Mouse (Mus musculus) ES-E14 (cell line): ENCODE results near the gene Phb. TPM values are rescaled to one million over a fixed set of nuclear protein-coding genes. Genes with fewer than 3 reads are reported as not detected.

ENCODE experiments used
- DNase-seq: peaks from one replicate; pipeline ENCODE4 v3.0.0-alpha.2; 2013; ENCODE audit warnings: low read depth, low spot score
- H3K27ac ChIP-seq: 2 replicates; pipeline ENCODE4 v1.5.1; 2012; ENCODE audit warnings: low read depth, mild to moderate bottlenecking, low read length, moderate library complexity, mixed read lengths; ENCODE audit not compliant: poor library complexity, insufficient read depth, severe bottlenecking
- H3K36me3 ChIP-seq: 2 replicates; pipeline ENCODE4 v1.6.1; 2012; ENCODE audit warnings: mild to moderate bottlenecking, low read length, moderate library complexity, mixed read lengths; ENCODE audit not compliant: control insufficient read depth, poor library complexity, insufficient read depth, severe bottlenecking
- H3K4me1 ChIP-seq, 2 experiments: fragments of 150-350 bp in 1 of 2; sonication (generic) in 1 of 2; 2 replicates each; pipeline ENCODE4 v1.6.1; 2012; ENCODE audit warnings: low read length in 2 of 2, mild to moderate bottlenecking in 1 of 2, mixed read lengths in 1 of 2; ENCODE audit not compliant: control insufficient read depth in 2 of 2, insufficient read depth in 2 of 2, poor library complexity in 1 of 2
- H3K4me3 ChIP-seq, 2 experiments: fragments of 150-350 bp in 1 of 2; sonication (generic) in 1 of 2; 2 replicates each; pipeline ENCODE4 v1.5.1; 2012; ENCODE audit warnings: low read length in 2 of 2, low read depth in 1 of 2, mild to moderate bottlenecking in 1 of 2, mixed read lengths in 1 of 2; ENCODE audit not compliant: insufficient read depth in 1 of 2, poor library complexity in 1 of 2, severe bottlenecking in 1 of 2
- H3K9ac ChIP-seq: 2 replicates; pipeline ENCODE4 v1.6.1; 2012; ENCODE audit warnings: low read depth, mild to moderate bottlenecking, low read length, mixed read lengths; ENCODE audit not compliant: poor library complexity, insufficient read depth, severe bottlenecking
- H3K9me3 ChIP-seq: fragments of 150-350 bp; sonication (generic); 2 replicates; pipeline ENCODE4 v1.6.1; 2012; ENCODE audit warnings: low read depth, mild to moderate bottlenecking, low read length; ENCODE audit not compliant: control insufficient read depth, insufficient read depth
- CHD2 ChIP-seq: IDR thresholded peaks from 2 replicates; pipeline ENCODE4 v1.6.1; 2014; ENCODE audit warnings: mild to moderate bottlenecking, low read depth, low read length, inconsistent platforms
- HCFC1 ChIP-seq: IDR thresholded peaks from 2 replicates; pipeline ENCODE4 v1.6.1; 2012; ENCODE audit warnings: low read length, inconsistent platforms, borderline replicate concordance; ENCODE audit not compliant: insufficient read depth
- MAFK ChIP-seq: IDR thresholded peaks from 2 replicates; pipeline ENCODE4 v1.6.1; 2014; ENCODE audit warnings: mild to moderate bottlenecking, low read depth, low read length, inconsistent platforms; ENCODE audit not compliant: insufficient read depth
- ZC3H11A ChIP-seq: IDR thresholded peaks from 2 replicates; pipeline ENCODE4 v1.6.1; 2012; ENCODE audit warnings: low read depth, mild to moderate bottlenecking, inconsistent platforms, low read length, borderline replicate concordance
- ZNF384 ChIP-seq: IDR thresholded peaks from 2 replicates; pipeline ENCODE4 v1.6.1; 2012; ENCODE audit warnings: low read depth, low read length, inconsistent platforms
- in situ Hi-C, 2 experiments: fragments of 600-800 bp; cut with MboI; formaldehyde crosslinking; loops; one replicate each; pipeline ENCODE4 v1.15.1; 2025; ENCODE audit warnings: low sequenced_read_pairs in 2 of 2, inconsistent platforms in 1 of 2; ENCODE audit not compliant: unreplicated experiment in 2 of 2
- total RNA-seq: library from RNA; depleted of rRNA; stranded (reverse); fragments of 300-350 nt; gene quantifications from 2 replicates; pipeline ENCODE4 v1.2.3, GENCODE M21; 2012

Gene Phb
- total RNA-seq, 1 experiment, result 693 TPM

DNA sequence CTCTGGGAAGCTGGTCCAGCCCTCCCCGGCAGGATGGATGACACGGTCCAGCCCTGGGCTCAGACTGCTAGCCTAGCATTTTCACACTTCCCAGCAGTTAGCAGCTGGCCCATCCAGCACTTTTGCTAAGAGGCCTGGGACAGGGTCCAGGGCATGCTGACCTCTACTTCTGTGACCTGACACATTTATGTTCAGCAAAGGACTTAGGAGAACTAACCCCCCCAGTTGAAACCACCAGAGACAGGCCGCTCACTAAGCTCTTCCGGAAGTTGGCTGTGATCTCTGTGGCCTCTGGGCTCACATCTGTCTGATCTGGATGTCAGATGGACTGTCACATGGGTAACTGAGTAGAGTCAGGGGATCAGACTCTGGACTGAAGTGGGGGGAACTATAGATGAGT, 45.7 kb upstream of the Phb start:
- Histone ChIP-seq H3K4me3 (no peak overlapping the region), H3K4me1 (peaks cover 20 to 44% of the 10 kb centered on the region in 2 experiments), H3K27ac (peak overlapping the region; percentile 51), H3K36me3 (no peaks in the 10 kb centered on the region), H3K9me3 (no peaks in the 10 kb centered on the region), H3K9ac (peak overlapping the region; percentile 14; the same call in 1 of the 2 replicates)
- in situ Hi-C loops, result no loop called here
- DNase-seq, result no peak
- TF ChIP-seq ZC3H11A, result no peak

GRCm38 (mm10) chr11:95621541-95622130, 45.1 kb upstream of the Phb start:
- in situ Hi-C loops, result no loop called here
- peak overlapping the region; percentile 53 for H3K27ac ChIP-seq
- 0 out of 2 replicates have a peak, but pooled peaks cover under 1% of the 10 kb centered on the region for H3K36me3 ChIP-seq
- H3K9ac ChIP-seq, result peak overlapping the region; percentile 39; the same call in 1 of the 2 replicates
- H3K4me1 ChIP-seq, result peaks cover 17 to 41% of the 10 kb centered on the region in 2 experiments
- TF ChIP-seq CHD2 (no peak), HCFC1 (no peak), MAFK (no peak), ZC3H11A (no peak), ZNF384 (no peak)
- no peaks in the 10 kb centered on the region for H3K9me3 ChIP-seq
- H3K4me3 ChIP-seq, result peak overlapping the region; percentile 15 to 31; a peak in 3 of 4 replicates
- DNase-seq, result peak; percentile 82

GRCm38 (mm10) chr11:95622426-95622825, 44.3 kb upstream of the Phb start:
- DNase-seq, result peak; percentile 51

GRCm38 (mm10) chr11:95630558-95630957, 36.2 kb upstream of the Phb start:
- no peak overlapping the region for H3K27ac ChIP-seq

More at GRCm38 (mm10) chr11:95622426-95622825, 44.3 kb upstream of the Phb start:
- Histone ChIP-seq H3K27ac (peak overlapping the region; percentile 53), H3K9ac (peak overlapping the region; percentile 39; the same call in 1 of the 2 replicates), H3K36me3 (0 out of 2 replicates have a peak, but pooled peaks cover 3% of the 10 kb centered on the region), H3K9me3 (no peaks in the 10 kb centered on the region), H3K4me1 (peaks cover 15 to 38% of the 10 kb centered on the region in 2 experiments), H3K4me3 (peak overlapping the region; percentile 15 to 31)
- no peak for TF ChIP-seq HCFC1
- no peak for TF ChIP-seq MAFK
- TF ChIP-seq ZNF384, result no peak
- TF ChIP-seq ZC3H11A, result no peak
- no peak for TF ChIP-seq CHD2
- in situ Hi-C loops, result no loop called here

DNA sequence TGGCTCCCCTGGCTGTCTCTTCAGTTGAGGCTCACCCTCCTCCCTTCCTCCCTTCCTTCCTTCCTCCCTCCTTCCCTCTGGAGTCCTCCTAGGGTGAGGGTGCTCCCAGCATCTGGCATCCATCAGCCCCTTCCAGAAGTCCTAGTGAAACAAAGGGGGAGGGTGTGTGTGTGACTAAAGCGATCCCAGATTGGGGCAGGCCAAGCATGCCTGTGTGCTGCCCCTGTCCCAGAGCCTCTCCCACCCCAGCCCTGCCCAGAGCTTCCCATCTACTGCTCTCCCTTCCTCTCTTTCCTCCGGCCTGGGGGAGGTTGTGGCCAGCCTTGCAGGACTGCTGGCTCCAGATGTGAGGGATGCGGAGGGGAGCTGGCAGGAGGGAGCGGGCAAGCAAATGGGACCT, 35.5 kb upstream of the Phb start:
- in situ Hi-C loops, result no loop called here
- no peaks in the 10 kb centered on the region for H3K9me3 ChIP-seq
- 0 out of 2 replicates have a peak, but pooled peaks cover 3% of the 10 kb centered on the region for H3K36me3 ChIP-seq
- H3K4me1 ChIP-seq, result peaks cover 5 to 17% of the 10 kb centered on the region in 2 experiments; a peak in 1 of 4 replicates
- no peak overlapping the region for H3K27ac ChIP-seq
- H3K9ac ChIP-seq, result no peak overlapping the region
- TF ChIP-seq CHD2 (no peak), MAFK (no peak), ZNF384 (no peak), HCFC1 (no peak), ZC3H11A (no peak)
- DNase-seq, result no peak
- H3K4me3 ChIP-seq, result no peak overlapping the region

More at GRCm38 (mm10) chr11:95630558-95630957, 36.2 kb upstream of the Phb start:
- TF ChIP-seq CHD2 (peak; percentile 89), ZNF384 (no peak)
- Histone ChIP-seq H3K4me3 (no peak overlapping the region), H3K9ac (no peak overlapping the region), H3K9me3 (no peaks in the 10 kb centered on the region), H3K4me1 (peaks cover 5 to 13% of the 10 kb centered on the region in 2 experiments; a peak in 1 of 4 replicates), H3K36me3 (0 out of 2 replicates have a peak, but pooled peaks cover 3% of the 10 kb centered on the region)
- DNase-seq, result no peak
- in situ Hi-C loops, result no loop called here
